Mouse (Mus musculus) urinary bladder, postnatal 10 days (tissue): ENCODE data around the gene Tmem253.

ENCODE experiments used
- DNase-seq: peaks from one replicate; pipeline ENCODE4 v3.0.0; 2022; ENCODE audit warnings: low spot score

Gene Tmem253

GRCm38 (mm10) chr14:52015445-52016100, at the start of gene Tmem253:
Gene Tmem253, plus strand, starts transcription at chr14:52015658.
- DNase-seq: no peak

- DNase-seq: no peak
These were observed 48.1 kb upstream of the Tmem253 start for GRCm38 (mm10) chr14:51967400-51967799.

GRCm38 (mm10) chr14:51979252-51979651, 36.2 kb upstream of the Tmem253 start:
- DNase-seq: no peak

- no peak for DNase-seq
These were observed 32.2 kb upstream of the Tmem253 start for GRCm38 (mm10) chr14:51983251-51983650.

- DNase-seq: no peak
These were observed 31.6 kb upstream of the Tmem253 start for GRCm38 (mm10) chr14:51983855-51984246.

- no peak for DNase-seq
These were observed 30.9 kb upstream of the Tmem253 start, which contains the start of gene Arhgef40 for GRCm38 (mm10) chr14:51984247-51985231. Gene Arhgef40, plus strand, starts transcription at chr14:51984719.

- DNase-seq: no peak
These were observed 29.9 kb upstream of the Tmem253 start for GRCm38 (mm10) chr14:51985301-51986152.

GRCm38 (mm10) chr14:51986153-51986505, 29.3 kb upstream of the Tmem253 start:
- DNase-seq: no peak

GRCm38 (mm10) chr14:51987177-51987576, 28.3 kb upstream of the Tmem253 start:
- DNase-seq: no peak

GRCm38 (mm10) chr14:51988731-51989130, 26.7 kb upstream of the Tmem253 start:
- DNase-seq: no peak

- DNase-seq: no peak
These were observed 25.9 kb upstream of the Tmem253 start for GRCm38 (mm10) chr14:51989461-51989970.

- no peak for DNase-seq
These were observed 21.0 kb upstream of the Tmem253 start for GRCm38 (mm10) chr14:51994453-51994852.

GRCm38 (mm10) chr14:51995219-51995871, 20.1 kb upstream of the Tmem253 start:
- DNase-seq: no peak

GRCm38 (mm10) chr14:51996231-51996841, 19.1 kb upstream of the Tmem253 start:
- no peak for DNase-seq

GRCm38 (mm10) chr14:51996866-51997265, 18.6 kb upstream of the Tmem253 start:
- no peak for DNase-seq

- DNase-seq: no peak
These were observed 18.0 kb upstream of the Tmem253 start for GRCm38 (mm10) chr14:51997483-51997882.

- DNase-seq: no peak
These were observed 11.4 kb upstream of the Tmem253 start for GRCm38 (mm10) chr14:52003981-52004495.

- no peak for DNase-seq
These were observed 10.3 kb upstream of the Tmem253 start for GRCm38 (mm10) chr14:52005141-52005540.

- no peak for DNase-seq
These were observed 9.8 kb upstream of the Tmem253 start for GRCm38 (mm10) chr14:52005616-52006015.

GRCm38 (mm10) chr14:52006241-52006640, 9.2 kb upstream of the Tmem253 start:
- DNase-seq: no peak

GRCm38 (mm10) chr14:52006771-52007170, 8.7 kb upstream of the Tmem253 start:
- DNase-seq: no peak
